Mouse (Mus musculus) limb, embryonic 12.5 days (tissue): ENCODE results near the gene Cog4. TPM values are rescaled to one million over a fixed set of nuclear protein-coding genes. Genes with fewer than 3 reads are reported as not detected.

Experiments used
- ATAC-seq: fragments of 200-750 bp; cut with Nextera tagmentation; 2 replicates; pipeline ENCODE4 v1.8.0; 2017; ENCODE audit warnings: low read depth, moderate TSS enrichment; ENCODE audit not compliant: insufficient number of reproducible peaks, insufficient read depth, low FRiP score, low TSS enrichment
- H3K27ac ChIP-seq: fragments of 300-500 bp; sonication (generic); 2 replicates; pipeline ENCODE4 v1.5.1; 2016; ENCODE audit warnings: mild to moderate bottlenecking, moderate library complexity
- H3K27me3 ChIP-seq: fragments of 300-500 bp; sonication (generic); 2 replicates; pipeline ENCODE4 v1.6.1; 2016; ENCODE audit warnings: mild to moderate bottlenecking, moderate library complexity
- H3K36me3 ChIP-seq: fragments of 300-500 bp; sonication (generic); 2 replicates; pipeline ENCODE4 v1.6.1; 2016; ENCODE audit warnings: mild to moderate bottlenecking, moderate library complexity
- H3K4me1 ChIP-seq: fragments of 300-500 bp; sonication (generic); replicated peaks from 2 replicates; pipeline ENCODE4 v1.6.1; 2016
- H3K4me2 ChIP-seq: fragments of 300-500 bp; sonication (generic); 2 replicates; pipeline ENCODE4 v1.6.1; 2016; ENCODE audit warnings: mild to moderate bottlenecking, moderate library complexity
- H3K4me3 ChIP-seq: fragments of 300-500 bp; sonication (generic); replicated peaks from 2 replicates; pipeline ENCODE4 v1.5.1; 2016; ENCODE audit warnings: mild to moderate bottlenecking
- H3K9ac ChIP-seq: fragments of 300-500 bp; sonication (generic); replicated peaks from 2 replicates; pipeline ENCODE4 v1.6.1; 2016; ENCODE audit warnings: mild to moderate bottlenecking, moderate library complexity
- H3K9me3 ChIP-seq: fragments of 300-500 bp; sonication (generic); 2 replicates; pipeline ENCODE4 v1.6.1; 2016; ENCODE audit warnings: mild to moderate bottlenecking, moderate library complexity
- WGBS: fragments of 180-500 bp; shearing (Covaris S2); methylation state at CpG from one replicate; pipeline ENCODE4 v1.1.7; 2016; 5-methylcytosine and 5-hydroxymethylcytosine counted together
- polyA plus RNA-seq: library from polyadenylated mRNA; unstranded; fragments of >200 nt; fragmentation: Nextera tagmentation; extraction: Ambion mirVana; gene quantifications from 2 replicates; pipeline ENCODE4 v1.2.1, GENCODE M21; 2016

Gene Cog4
- polyA plus RNA-seq, 1 experiment from 2014 or later: 88.6 TPM

DNA sequence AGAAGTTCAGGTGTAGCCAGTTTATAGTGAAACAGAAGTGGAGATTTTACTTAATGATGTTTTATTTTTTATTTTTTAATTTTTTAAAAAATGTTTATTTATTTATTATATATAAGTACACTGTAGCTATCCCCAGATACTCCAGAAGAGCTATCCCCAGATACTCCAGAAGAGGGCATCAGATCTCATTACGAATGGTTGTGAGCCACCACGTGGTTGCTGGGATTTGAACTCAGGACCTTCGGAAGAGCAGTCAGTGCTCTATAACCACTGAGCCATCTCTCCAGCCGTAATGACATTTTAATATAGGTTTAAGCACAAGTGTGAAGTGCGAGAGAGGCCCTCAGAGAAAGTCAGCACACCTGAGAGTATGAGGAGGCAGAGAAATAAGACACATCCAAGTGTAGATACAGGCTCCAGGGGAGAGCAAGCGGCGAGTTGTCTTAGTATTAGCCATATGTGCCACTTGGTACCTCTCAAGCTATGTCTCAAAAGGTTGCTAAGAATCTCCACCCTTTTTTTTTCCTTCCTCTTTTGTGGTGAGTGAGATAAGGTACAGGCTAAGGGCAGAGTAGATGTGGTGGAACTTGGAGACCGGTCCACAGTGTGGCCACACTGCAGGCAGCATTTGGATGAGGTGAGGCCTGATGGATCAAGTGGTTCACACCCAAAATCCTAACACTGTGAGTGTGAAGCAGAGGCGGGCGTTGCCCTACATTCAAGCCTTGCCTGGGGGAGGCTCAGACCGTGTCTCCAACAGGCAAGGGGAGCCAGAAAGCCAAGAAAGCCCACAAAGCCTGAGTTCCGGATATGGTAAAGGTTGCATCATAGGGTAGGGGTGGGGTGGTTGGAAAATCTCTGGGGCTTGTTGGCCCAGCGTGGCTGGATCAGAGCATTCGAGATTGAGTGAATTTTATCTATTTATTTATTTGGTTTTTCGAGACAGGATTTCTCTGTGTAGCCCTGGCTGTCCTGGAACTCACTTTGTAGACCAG lies 65.5 kb downstream of the Cog4 start:
- H3K9ac ChIP-seq: no peak overlapping the region
- H3K36me3 ChIP-seq: no peaks in the 10 kb centered on the region
- H3K9me3 ChIP-seq: no peaks in the 10 kb centered on the region
- no peak for ATAC-seq
- H3K4me3 ChIP-seq: no peak overlapping the region
- no peak overlapping the region for H3K27ac ChIP-seq
- no peaks in the 10 kb centered on the region for H3K27me3 ChIP-seq
- H3K4me2 ChIP-seq: no peak overlapping the region
- H3K4me1 ChIP-seq: no peaks in the 10 kb centered on the region
- WGBS: 83% methylated on average over 15 of the region's 15 CpGs

DNA sequence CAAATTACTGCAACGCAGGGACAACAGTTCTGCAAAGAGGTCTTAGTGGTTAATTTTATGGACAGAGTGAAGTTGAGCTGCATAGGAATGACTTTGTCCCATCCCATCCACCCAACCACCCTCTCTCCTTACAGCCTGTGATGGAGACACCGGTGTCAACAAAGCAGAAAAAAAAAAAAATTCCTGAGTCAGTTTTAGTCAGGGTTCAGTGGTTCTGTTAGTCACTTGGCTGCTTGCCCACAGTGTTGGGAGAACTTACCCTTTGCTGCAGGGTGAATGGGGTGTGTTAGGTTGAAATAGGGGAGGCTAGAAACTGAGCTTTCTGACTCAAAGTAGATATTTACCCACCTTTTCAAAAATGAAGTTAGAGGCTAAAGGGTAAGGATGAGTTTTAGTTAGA lies 71.0 kb downstream of the Cog4 start:
- Histone ChIP-seq H3K4me3 (no peak overlapping the region), H3K9me3 (no peaks in the 10 kb centered on the region), H3K36me3 (no peaks in the 10 kb centered on the region), H3K4me1 (peaks cover 30% of the 10 kb centered on the region), H3K4me2 (no peak overlapping the region), H3K9ac (no peak overlapping the region), H3K27ac (no peak overlapping the region), H3K27me3 (no peaks in the 10 kb centered on the region)
- WGBS: 82% methylated on average over 2 of the region's 2 CpGs
- no peak for ATAC-seq

DNA sequence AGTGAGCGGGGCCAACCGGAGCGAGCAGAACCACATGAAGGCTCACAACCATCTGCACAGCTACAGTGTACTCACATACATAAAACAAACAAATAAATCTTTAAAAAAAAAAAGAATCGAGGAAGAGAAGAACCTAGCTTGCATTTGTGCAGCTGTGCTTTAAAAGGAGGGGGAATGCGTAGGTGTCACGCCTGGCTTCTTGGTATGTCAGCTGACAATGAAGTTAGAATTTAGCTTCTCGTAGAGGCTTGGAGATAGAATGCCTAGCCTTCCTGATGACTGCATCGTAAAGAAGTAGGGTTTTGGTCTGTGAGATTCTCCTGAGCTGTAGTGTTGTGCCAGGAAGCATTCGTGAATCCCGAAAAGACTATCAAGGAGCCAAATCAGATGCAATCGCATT lies 71.6 kb downstream of the Cog4 start:
- WGBS: 79% methylated on average over 11 of the region's 11 CpGs
- no peak for ATAC-seq
- no peak overlapping the region for H3K27ac ChIP-seq

DNA sequence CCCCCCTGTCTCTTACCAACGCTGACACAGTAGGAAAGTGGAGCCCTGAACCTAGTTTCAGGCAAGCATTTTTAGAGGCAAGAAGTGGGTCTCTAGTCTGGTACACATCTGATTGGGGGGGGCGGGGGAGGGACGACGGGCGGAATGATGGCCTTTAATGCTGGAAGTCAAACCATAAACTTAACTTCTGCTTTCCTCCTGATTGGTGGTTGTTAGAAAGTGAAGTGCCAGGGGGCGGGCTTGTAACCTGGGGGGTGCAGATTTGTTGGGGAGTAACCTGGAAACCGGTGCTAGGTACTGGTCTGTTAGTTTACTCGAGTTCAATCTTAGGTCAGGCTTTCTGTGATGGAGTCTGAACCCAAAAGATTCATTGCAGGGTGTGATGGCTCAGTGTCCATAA lies 72.1 kb downstream of the Cog4 start:
- Histone ChIP-seq H3K27ac (no peak overlapping the region), H3K27me3 (no peaks in the 10 kb centered on the region), H3K9ac (no peak overlapping the region), H3K36me3 (0 out of 2 replicates have a peak, but pooled peaks cover 3% of the 10 kb centered on the region), H3K9me3 (no peaks in the 10 kb centered on the region), H3K4me3 (no peak overlapping the region), H3K4me2 (no peak overlapping the region), H3K4me1 (peaks cover 30% of the 10 kb centered on the region)
- WGBS: 40% methylated on average over 8 of the region's 8 CpGs
- no peak for ATAC-seq

More for the DNA sequence above, 71.6 kb downstream of the Cog4 start:
- H3K9ac ChIP-seq: no peak overlapping the region
- H3K4me2 ChIP-seq: no peak overlapping the region
- H3K4me3 ChIP-seq: no peak overlapping the region
- no peaks in the 10 kb centered on the region for H3K9me3 ChIP-seq
- H3K36me3 ChIP-seq: 0 out of 2 replicates have a peak, but pooled peaks cover 1% of the 10 kb centered on the region
- peaks cover 30% of the 10 kb centered on the region for H3K4me1 ChIP-seq
- no peaks in the 10 kb centered on the region for H3K27me3 ChIP-seq

DNA sequence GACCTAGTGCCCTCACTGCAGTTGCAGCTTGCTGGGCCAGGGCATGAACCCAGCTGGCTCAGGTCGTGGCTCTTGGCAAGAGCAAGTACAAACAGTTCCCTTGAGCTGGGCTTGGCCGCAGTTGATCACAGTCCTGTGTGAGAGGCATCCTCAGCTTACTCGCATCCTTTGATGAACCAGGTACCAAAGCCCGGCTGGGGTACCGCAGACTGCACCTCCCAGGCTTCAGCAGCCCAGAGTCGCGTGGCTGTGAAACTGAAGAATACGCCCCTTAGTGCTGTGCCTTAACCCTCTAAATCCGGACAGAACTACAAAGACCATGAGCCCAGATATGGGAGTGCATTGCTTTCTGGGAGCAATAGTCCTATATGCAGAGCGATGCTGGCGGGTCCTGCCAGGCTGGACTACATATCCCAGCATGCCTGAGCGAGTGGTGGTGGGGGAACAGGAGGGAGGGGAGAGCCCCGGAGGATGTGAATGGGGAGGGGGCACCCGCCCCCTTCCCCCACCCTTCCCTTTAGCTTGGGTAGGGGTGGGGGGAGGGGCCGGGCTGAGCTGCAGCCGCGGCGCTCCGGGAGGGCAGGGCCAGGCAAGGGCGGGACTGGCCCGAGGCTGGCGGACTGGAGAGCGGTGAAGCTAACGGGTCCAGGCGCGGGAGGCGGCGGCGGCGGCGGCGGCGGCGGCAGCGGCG lies 73.1 kb downstream of the Cog4 start, which contains the start of gene St3gal2:
St3gal2 (plus strand) TSS at position 582 of the 691 bp plus-strand sequence.
- Histone ChIP-seq H3K4me1 (peaks cover 30% of the 10 kb centered on the region), H3K36me3 (peaks cover 3% of the 10 kb centered on the region; the same call in 1 of the 2 replicates), H3K9ac (peak within 1 kb of the TSS; percentile 95), H3K4me3 (peak within 1 kb of the TSS; percentile 84), H3K9me3 (no peaks in the 10 kb centered on the region), H3K27me3 (no peaks in the 10 kb centered on the region), H3K4me2 (peak within 1 kb of the TSS; percentile 90), H3K27ac (peak within 1 kb of the TSS; percentile 86)
- WGBS: 1% methylated on average over 20 of the region's 36 CpGs
- ATAC-seq: peak; percentile 98

DNA sequence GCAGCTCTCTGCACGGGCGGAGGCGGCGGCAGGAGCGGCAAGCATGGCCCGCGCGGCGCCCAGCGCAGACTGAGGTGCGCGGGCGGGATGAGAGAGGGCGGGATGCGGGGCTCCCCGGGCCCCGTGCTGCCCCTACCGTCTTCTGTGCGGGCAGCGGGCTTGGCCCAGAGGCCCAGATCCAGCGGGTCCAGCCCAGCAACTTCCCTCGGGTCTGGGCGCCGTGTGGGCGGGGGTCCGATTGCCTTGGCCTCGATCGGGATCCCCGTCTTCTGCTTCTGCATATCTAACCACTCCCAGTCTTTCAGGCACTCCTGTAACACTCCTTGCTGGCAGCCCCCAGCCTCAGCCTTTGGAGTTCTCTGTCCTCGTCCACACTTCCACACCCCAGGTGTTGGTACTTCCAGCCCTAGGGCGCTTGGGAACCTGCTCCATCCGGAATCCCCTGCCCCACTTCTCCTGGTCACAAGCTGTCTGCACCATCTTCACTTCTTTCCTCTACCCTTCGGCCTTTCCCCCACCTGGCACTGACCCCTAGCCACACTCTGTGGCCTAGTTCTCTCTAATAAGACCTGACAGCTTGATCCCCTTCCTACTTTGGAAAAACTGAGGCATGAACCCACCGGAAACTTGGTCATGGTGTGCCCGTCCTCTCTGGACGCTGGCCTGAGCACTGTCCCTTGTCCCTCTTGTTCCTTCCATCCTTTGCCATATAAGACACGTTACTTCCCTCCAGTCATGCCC lies 73.8 kb downstream of the Cog4 start:
- Histone ChIP-seq H3K27me3 (no peaks in the 10 kb centered on the region), H3K9ac (peak overlapping the region; percentile 95), H3K4me2 (peak overlapping the region; percentile 90), H3K4me1 (peaks cover 30% of the 10 kb centered on the region), H3K4me3 (peak overlapping the region; percentile 84), H3K36me3 (peaks cover 6% of the 10 kb centered on the region; the same call in 1 of the 2 replicates), H3K9me3 (no peaks in the 10 kb centered on the region), H3K27ac (peak overlapping the region; percentile 86)
- ATAC-seq: peak; percentile 48
- WGBS: under 1% methylated on average over 34 of the region's 37 CpGs

DNA sequence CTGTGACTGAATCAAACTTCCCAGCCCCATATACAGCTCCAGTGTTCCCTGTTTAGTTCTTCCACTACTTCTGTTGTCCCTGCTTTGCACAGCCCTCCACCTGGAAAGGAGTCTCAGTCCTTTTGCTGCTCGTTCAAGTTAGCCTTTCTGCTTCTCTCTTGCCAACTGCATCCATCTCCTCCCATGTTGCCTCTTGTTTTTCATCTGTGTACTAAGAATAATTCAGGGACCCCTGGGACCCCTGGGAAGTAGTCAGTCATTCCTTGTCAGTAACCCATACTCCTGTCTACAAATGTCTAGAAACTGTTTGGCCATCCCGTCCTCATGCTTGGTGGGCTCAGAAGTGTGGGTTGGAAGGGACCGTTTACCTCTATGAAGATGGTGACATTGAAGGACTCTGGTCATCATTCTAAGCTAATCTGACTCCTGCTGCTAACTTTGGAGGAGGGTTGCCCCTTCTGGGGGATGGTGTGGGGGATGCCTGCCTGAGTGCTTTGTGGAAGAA lies 74.4 kb downstream of the Cog4 start:
- ATAC-seq: no peak
- 8% methylated on average over 3 of the region's 3 CpGs for WGBS
- peak overlapping the region; percentile 90 for H3K4me2 ChIP-seq
- peak overlapping the region; percentile 84 for H3K4me3 ChIP-seq
- peak overlapping the region; percentile 86 for H3K27ac ChIP-seq
- H3K9me3 ChIP-seq: no peaks in the 10 kb centered on the region
- peaks cover 8% of the 10 kb centered on the region; the same call in 1 of the 2 replicates for H3K36me3 ChIP-seq
- no peaks in the 10 kb centered on the region for H3K27me3 ChIP-seq
- H3K4me1 ChIP-seq: peaks cover 34% of the 10 kb centered on the region
- H3K9ac ChIP-seq: peak overlapping the region; percentile 95

DNA sequence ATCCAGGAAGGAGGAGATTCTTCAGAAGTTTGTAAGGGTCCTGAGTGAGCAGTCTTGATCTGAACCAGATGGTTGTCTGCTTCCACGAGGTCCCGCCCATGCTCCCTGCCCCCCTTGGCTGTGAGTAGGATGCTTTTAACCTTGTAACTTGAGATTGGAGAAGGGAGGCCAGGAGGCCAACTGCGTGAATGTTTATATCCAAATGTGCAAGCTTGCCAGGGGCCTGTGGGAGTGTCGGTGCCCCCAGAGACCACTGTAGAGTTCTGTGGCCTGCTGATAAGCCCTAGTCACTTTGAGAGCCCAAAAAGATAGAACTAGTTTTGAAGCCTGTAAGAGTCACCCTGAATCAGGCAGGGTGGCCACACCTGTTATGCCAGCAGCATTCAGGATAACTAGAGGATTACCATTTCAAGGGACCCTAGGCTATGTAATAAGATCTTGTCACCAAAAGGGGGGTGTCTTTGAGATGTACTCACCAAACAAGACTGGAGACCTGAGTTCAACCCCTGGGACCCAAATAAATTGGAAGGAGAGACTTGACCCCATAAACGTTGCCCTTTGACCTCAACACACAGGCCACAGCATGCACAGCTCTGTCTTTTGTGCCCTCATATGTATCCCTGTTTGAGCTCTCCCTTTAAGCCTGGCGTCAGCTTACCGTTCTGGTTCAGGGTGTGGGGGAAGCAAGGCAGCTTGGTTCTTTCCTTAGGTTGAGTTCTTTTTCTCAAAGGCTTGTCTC lies 75.3 kb downstream of the Cog4 start:
- peaks cover 8% of the 10 kb centered on the region; the same call in 1 of the 2 replicates for H3K36me3 ChIP-seq
- H3K9me3 ChIP-seq: no peaks in the 10 kb centered on the region
- H3K27ac ChIP-seq: peak overlapping the region; percentile 86
- H3K4me1 ChIP-seq: peaks cover 40% of the 10 kb centered on the region
- ATAC-seq: no peak
- 7% methylated on average over 7 of the region's 7 CpGs for WGBS
- peak overlapping the region; percentile 90 for H3K4me2 ChIP-seq
- peak overlapping the region; percentile 95; the same call in 1 of the 2 replicates for H3K9ac ChIP-seq
- H3K27me3 ChIP-seq: no peaks in the 10 kb centered on the region
- H3K4me3 ChIP-seq: peak overlapping the region; percentile 84

DNA sequence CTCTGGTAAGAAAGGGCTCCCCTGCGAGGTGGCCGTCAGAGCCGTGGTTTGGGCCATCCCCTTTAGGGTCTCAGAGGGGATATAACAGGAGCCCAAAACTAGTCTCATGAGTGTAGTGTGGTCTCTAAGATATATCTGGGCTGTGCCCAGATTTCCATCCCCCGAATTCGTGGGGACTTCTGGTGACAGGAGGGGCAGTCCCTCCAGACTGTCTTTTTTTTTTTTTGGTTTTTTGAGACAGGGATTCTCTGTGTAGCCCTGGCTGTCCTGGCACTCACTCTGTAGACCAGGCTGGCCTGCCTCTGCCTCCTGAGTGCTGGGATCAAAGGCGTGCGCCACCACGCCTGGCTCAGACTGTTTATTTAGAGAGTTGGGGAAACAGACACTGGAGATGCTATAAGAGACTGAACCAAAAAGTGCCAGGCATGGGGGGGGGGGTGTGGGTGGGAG lies 79.3 kb downstream of the Cog4 start:
- H3K27ac ChIP-seq: no peak overlapping the region
- H3K4me2 ChIP-seq: no peak overlapping the region
- 69% methylated on average over 8 of the region's 8 CpGs for WGBS
- H3K27me3 ChIP-seq: no peaks in the 10 kb centered on the region
- ATAC-seq: no peak
- no peaks in the 10 kb centered on the region for H3K9me3 ChIP-seq
- H3K4me3 ChIP-seq: no peak overlapping the region
- no peak overlapping the region for H3K9ac ChIP-seq
- H3K36me3 ChIP-seq: peaks cover 23% of the 10 kb centered on the region
- peaks cover 35% of the 10 kb centered on the region for H3K4me1 ChIP-seq

DNA sequence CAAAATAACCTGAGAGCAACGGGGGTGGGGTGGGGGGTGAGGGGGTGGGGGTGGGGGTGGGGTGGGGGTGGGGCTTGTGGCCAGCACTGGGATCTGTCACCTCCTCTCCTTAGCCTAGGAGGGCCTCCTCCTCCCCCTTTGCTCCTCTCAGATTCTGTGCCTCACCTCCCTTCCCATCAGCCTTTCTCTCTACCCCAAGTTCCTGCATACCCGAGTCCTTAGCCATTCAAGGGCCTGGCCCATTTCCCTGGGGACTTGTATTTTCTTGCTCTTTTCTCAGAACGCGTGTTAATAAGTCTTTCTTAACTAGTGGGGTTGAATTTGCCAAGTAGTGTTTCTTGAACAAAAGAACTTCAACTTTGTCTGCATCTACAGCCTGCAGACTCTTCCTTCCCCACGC lies 80.3 kb downstream of the Cog4 start:
- Histone ChIP-seq H3K36me3 (peaks cover 33% of the 10 kb centered on the region), H3K4me2 (peak overlapping the region; percentile 15; the same call in 1 of the 2 replicates), H3K4me1 (peaks cover 25% of the 10 kb centered on the region), H3K27ac (0 out of 2 replicates have a peak overlapping the region, but pooled peaks have one; percentile 57), H3K9ac (no peak overlapping the region; the same call in 1 of the 2 replicates), H3K9me3 (no peaks in the 10 kb centered on the region), H3K4me3 (no peak overlapping the region), H3K27me3 (no peaks in the 10 kb centered on the region)
- 44% methylated on average over 5 of the region's 5 CpGs for WGBS
- no peak for ATAC-seq
